Mouse (Mus musculus): ENCODE data around the gene B4galnt4.

GRCm38 (mm10) chr7:141064576-141064975 lies 3.7 kb downstream of the B4galnt4 start:
- no peak for TF ChIP-seq CTCF (IDR thresholded peaks at IDR 0.05; ENCODE audit: low read depth)
- TF ChIP-seq EP300 (IDR thresholded peaks at IDR 0.05; ENCODE audit: low read depth): no peak
